Mouse (Mus musculus): ENCODE data around the gene Tshz3.

DNA sequence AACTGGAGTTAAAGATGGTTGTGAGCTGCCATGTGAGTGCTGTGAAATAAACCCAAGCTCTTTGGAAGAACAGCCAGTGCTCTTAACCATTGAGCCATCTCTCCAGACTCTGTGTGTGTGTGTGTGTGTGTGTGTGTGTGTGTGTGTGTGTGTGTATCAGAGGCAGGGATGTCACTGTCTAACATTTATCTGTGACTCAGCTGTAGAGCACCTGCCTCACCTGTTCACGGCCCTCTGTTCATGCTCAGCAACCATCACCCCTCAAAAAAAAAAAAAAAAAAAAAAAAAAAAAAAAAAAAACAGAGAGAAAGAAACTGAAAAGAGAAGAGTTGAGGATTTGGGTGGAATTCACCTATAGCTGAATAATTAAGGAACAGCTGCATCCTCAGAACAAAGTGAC is 10.4 kb upstream of the Tshz3 start:
- TF ChIP-seq MAX (IDR thresholded peaks at IDR 0.05) (no peak), CTCF (IDR thresholded peaks at IDR 0.05; ENCODE audit: control insufficient read depth, insufficient read depth, insufficient read length) (no peak), USF1 (IDR thresholded peaks at IDR 0.05; ENCODE audit: low read depth) (no peak), CEBPB (IDR thresholded peaks at IDR 0.05; ENCODE audit: low read depth) (no peak), MYOG (IDR thresholded peaks at IDR 0.05; ENCODE audit: control insufficient read depth, extremely low read depth, insufficient read length) (no peak)

All from C2C12 (cell line).